Comparison of ENCODE assay signal across 8 mouse cellular contexts in genomic region chrX:53006062-53006461, GRCm38 (mm10). TPM values are rescaled to one million over a fixed set of nuclear protein-coding genes. Genes with fewer than 3 reads are reported as not detected.
A peak's percentile ranks its signal among the peaks of the same experiment; 100 is the strongest.
DNase-seq lines count a peak whose midpoint lies in the region; ATAC-seq and TF ChIP-seq lines count a peak whose summit lies in the region.

No protein-coding gene starts in this region.

- no peak for TF ChIP-seq POLR2A in lung, adult 2 months (IDR thresholded peaks at IDR 0.05; ENCODE audit: borderline replicate concordance, extremely low read depth, low read depth, low read length)

- TF ChIP-seq CTCF in lung, embryonic 14.5 days (IDR thresholded peaks at IDR 0.05; ENCODE audit: low read depth) = peak; percentile 68
- TF ChIP-seq CTCF in lung, adult 2 months (IDR thresholded peaks at IDR 0.05; ENCODE audit: insufficient read depth, low read length) = no peak

- H3K4me3 ChIP-seq in lung, embryonic 14.5 days (ENCODE audit: low read depth, low read length) = no peak overlapping the region
- no peak overlapping the region for H3K4me3 ChIP-seq in lung, adult 2 months (replicated peaks; ENCODE audit: extremely low read depth, low read depth, low read length)

- no peak for ATAC-seq in lung, embryonic 14.5 days (ENCODE audit: insufficient read depth)

- no peaks in the 10 kb centered on the region for H3K9me3 ChIP-seq in lung, embryonic 14.5 days (ENCODE audit: low read depth, low read length)

- no peak overlapping the region for H3K9ac ChIP-seq in lung, embryonic 14.5 days

- peaks cover 17% of the 10 kb centered on the region; the same call in 1 of the 2 replicates for H3K36me3 ChIP-seq in lung, embryonic 14.5 days (ENCODE audit: insufficient read depth)

- no peaks in the 10 kb centered on the region for H3K27me3 ChIP-seq in lung, embryonic 14.5 days (ENCODE audit: insufficient read depth, low read length)

- 45% methylated on average over 3 of the region's 3 CpGs for WGBS in lung, embryonic 14.5 days
- WGBS in lung, adult 2 months = 37% methylated on average over 3 of the region's 3 CpGs

- DNase-seq in heart, adult 18-20 months = peak; percentile 12 to 75
- no peak for DNase-seq in heart, postnatal 4 days
- DNase-seq in lung, embryonic 14.5 days = peak; percentile 92
- DNase-seq in lung, adult 2 months = no peak
- DNase-seq in brain, adult 2 months (ENCODE audit: low read depth, low spot score) = peak; percentile 62
- DNase-seq in lung, postnatal 14 days = peak; percentile 11
- no peak for DNase-seq in adrenal gland, adult 18-20 months (ENCODE audit: low spot score in 2 of 2)
- no peak for DNase-seq in cerebellum, postnatal 25 days

- H3K4me2 ChIP-seq in lung, embryonic 14.5 days = no peak overlapping the region

- no peak overlapping the region for H3K27ac ChIP-seq in lung, embryonic 14.5 days (ENCODE audit: low read depth)

- H3K4me1 ChIP-seq in lung, embryonic 14.5 days (ENCODE audit: insufficient read depth) = no peaks in the 10 kb centered on the region
- H3K4me1 ChIP-seq in lung, adult 2 months (ENCODE audit: control insufficient read depth, insufficient read depth, low read length) = no peaks in the 10 kb centered on the region

RNA-seq across cellular contexts. Expression of gene Hprt, which starts 18.1 kb away (rescaled TPM):
- total RNA-seq in heart, adult 18-20 months (2021) = 10 to 100 TPM; 50.8 to 69.5 TPM
- total RNA-seq in heart, postnatal 4 days (2021) = 100 to 1,000 TPM; 105 to 128 TPM
- polyA plus RNA-seq in lung, embryonic 14.5 days (2014; fragmentation: Nextera tagmentation; extraction: Ambion mirVana) = 157 and 176 TPM in 2 replicates
- 8.7 and 19.7 TPM in 2 replicates for polyA plus RNA-seq in lung, adult 2 months (2012; rRNA removed)
- total RNA-seq in adrenal gland, adult 18-20 months (2021) = 100 to 1,000 TPM; 104 to 114 TPM

Comparison
In these comparisons a context has a peak if more than half of its experiments do, and no peak if none do; other contexts are left out.
1. DNase-seq: peak in heart, adult 18-20 months (2 of 2), lung, embryonic 14.5 days (single experiment), brain, adult 2 months (single experiment) and lung, postnatal 14 days (single experiment); none in heart, postnatal 4 days (single experiment), lung, adult 2 months (single experiment), adrenal gland, adult 18-20 months (0 of 2) and cerebellum, postnatal 25 days (0 of 2).